ENCODE assay signal across 14 mouse cellular contexts in the genomic region with DNA sequence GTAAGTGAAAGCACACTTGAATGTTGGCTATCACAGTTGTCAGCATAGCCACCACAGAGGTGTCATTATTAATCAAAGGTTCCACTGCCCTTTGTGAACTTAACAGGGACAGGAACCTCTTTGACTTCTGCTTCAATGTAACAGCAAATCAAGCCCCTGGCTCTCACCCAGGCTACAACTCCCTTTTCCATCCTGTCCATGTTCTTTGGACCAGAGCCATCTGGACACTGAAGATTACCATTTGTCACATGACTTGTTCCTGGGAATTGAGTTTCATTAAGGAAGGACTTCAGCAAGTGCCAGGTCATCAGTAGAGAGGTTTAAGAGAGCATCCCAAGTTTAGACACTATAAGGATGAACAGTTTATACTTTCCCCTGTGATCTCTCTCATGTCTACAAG. TPM values are rescaled to one million over a fixed set of nuclear protein-coding genes. Genes with fewer than 3 reads are reported as not detected.
DNase-seq lines count a peak whose midpoint lies in the region.
"Had no signal": no experiment of that assay in that cellular context is flagged by ENCODE, and none has a peak within 500 bp of the region (broad histone marks: within the 10 kb centered on the region; RNA-seq: fewer than 3 reads in every experiment).

No protein-coding gene starts in this region.

- H3K36me3 ChIP-seq in limb, embryonic 10.5 days = no peaks in the 10 kb centered on the region
- H3K36me3 ChIP-seq: forebrain, embryonic 12.5 days; hindbrain, embryonic 15.5 days; neural tube, embryonic 12.5 days had no signal

- no peaks in the 10 kb centered on the region for H3K9me3 ChIP-seq in limb, embryonic 10.5 days (replicated peaks)
- H3K9me3 ChIP-seq: forebrain, embryonic 12.5 days; hindbrain, embryonic 15.5 days; neural tube, embryonic 12.5 days had no signal

- no peaks in the 10 kb centered on the region for H3K27me3 ChIP-seq in limb, embryonic 10.5 days (ENCODE audit: low read depth, poor library complexity, severe bottlenecking)
- H3K27me3 ChIP-seq: forebrain, embryonic 12.5 days; hindbrain, embryonic 15.5 days; neural tube, embryonic 12.5 days had no signal

- H3K4me1 ChIP-seq in limb, embryonic 10.5 days = peaks cover 12% of the 10 kb centered on the region
- H3K4me1 ChIP-seq: forebrain, embryonic 12.5 days; hindbrain, embryonic 15.5 days had no signal

- H3K4me3 ChIP-seq in limb, embryonic 10.5 days = no peak overlapping the region
- H3K4me3 ChIP-seq: forebrain, embryonic 12.5 days; hindbrain, embryonic 15.5 days; neural tube, embryonic 12.5 days had no signal

- DNase-seq in cerebellum, postnatal 10 days = peak; percentile 70 to 72
- DNase-seq in cerebellum, postnatal 4 days (ENCODE audit: low spot score in 2 of 2) = no peak
- peak; percentile 33 for DNase-seq in MN1 (ENCODE audit: low spot score)
- peak; percentile 19 to 22 for DNase-seq in gastrocnemius, adult 8-10 months (ENCODE audit: low spot score in 2 of 2)
- DNase-seq in kidney, postnatal 14 days = peak; percentile 78
- no peak for DNase-seq in limb, embryonic 10.5 days (ENCODE audit: low spot score)
- DNase-seq in left cerebral cortex, postnatal 25 days (ENCODE audit: low spot score in 2 of 2) = no peak
- no peak for DNase-seq in right cerebral cortex, postnatal 36 days (ENCODE audit: low spot score in 2 of 2)
- DNase-seq: thymus, postnatal 36 days had no signal

- intact Hi-C loops in left cerebral cortex, postnatal 25 days (cut with DNase I) = no loop called here

- no peak overlapping the region for H3K27ac ChIP-seq in limb, embryonic 10.5 days
- H3K27ac ChIP-seq: forebrain, embryonic 12.5 days; hindbrain, embryonic 15.5 days; neural tube, embryonic 12.5 days had no signal

RNA-seq across cellular contexts. Expression of a gene that starts 44.5 kb away (rescaled TPM):
- total RNA-seq in gastrocnemius, adult 8-10 months (2022) = 10 to 100 TPM in 1 of 4 experiments, 1 to 10 TPM in 3; 1.2 to 11.2 (median 6.3) TPM
- polyA plus RNA-seq in limb, embryonic 10.5 days (2016; fragmentation: Nextera tagmentation; extraction: Ambion mirVana) = 32.7 and 47.1 TPM in 2 replicates
- total RNA-seq in left cerebral cortex, postnatal 25 days (2021) = 10 to 100 TPM; 10.1 TPM
- total RNA-seq: common myeloid progenitor, adult 5-6 weeks; megakaryocyte, adult 5-6 weeks had no signal

Comparison
In these comparisons a context has a peak if more than half of its experiments do, and no peak if none do; other contexts are left out.
1. DNase-seq: peak in cerebellum, postnatal 10 days (2 of 2), MN1 (single experiment), gastrocnemius, adult 8-10 months (2 of 2) and kidney, postnatal 14 days (single experiment); none in cerebellum, postnatal 4 days (0 of 2), limb, embryonic 10.5 days (single experiment), left cerebral cortex, postnatal 25 days (0 of 2) and right cerebral cortex, postnatal 36 days (0 of 2).